Mouse (Mus musculus): ENCODE data around the gene Mettl17. TPM values are rescaled to one million over a fixed set of nuclear protein-coding genes. Genes with fewer than 3 reads are reported as not detected.

Gene Mettl17
- polyA plus RNA-seq, 2 experiments = 42.7 to 45.9 TPM

DNA sequence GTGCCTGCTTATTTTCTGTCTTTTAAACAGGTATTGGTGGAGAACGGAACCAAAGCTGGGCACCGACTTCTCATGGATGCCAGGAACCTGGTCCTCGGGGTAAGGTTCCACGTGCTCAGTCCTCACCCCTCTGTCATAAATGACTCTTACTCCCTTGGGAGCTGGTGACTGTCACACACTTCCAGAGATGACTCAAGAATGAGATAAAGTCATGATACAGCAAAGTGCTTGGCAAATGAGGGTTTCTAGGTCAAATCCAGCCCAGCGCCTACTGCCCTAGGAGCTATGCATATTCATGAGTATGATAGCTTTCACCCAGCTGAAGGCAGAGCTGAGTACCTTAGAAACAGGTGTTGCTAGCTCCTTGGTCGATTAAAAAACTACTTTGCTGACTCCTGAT lies 5.2 kb downstream of the Mettl17 start:
- DNase-seq (ENCODE audit: low spot score) (no peak), ATAC-seq (ENCODE audit: low FRiP score, low read depth) (no peak)
- no peak overlapping the region for H3K27ac ChIP-seq (replicated peaks; ENCODE audit: low read depth, low read length)
- no peak overlapping the region for H3K4me2 ChIP-seq (replicated peaks; ENCODE audit: low read depth, low read length, severe bottlenecking)
- H3K4me3 ChIP-seq (replicated peaks; ENCODE audit: low read length) = no peak overlapping the region
- H3K4me1 ChIP-seq (ENCODE audit: control insufficient read depth, insufficient read depth, low read length) = peaks cover 6% of the 10 kb centered on the region
- no peak overlapping the region for H3K9ac ChIP-seq (ENCODE audit: low read depth, low read length, severe bottlenecking)
- no peak for TF ChIP-seq POLR2A (IDR thresholded peaks at IDR 0.05; ENCODE audit: borderline replicate concordance, extremely low read depth, insufficient read depth, insufficient read length)
- no peaks in the 10 kb centered on the region for H3K9me3 ChIP-seq (ENCODE audit: control insufficient read depth, low read length)
- whole genome bisulfite sequencing = 90% methylated on average over 6 of the region's 6 CpGs
- peaks cover 60% of the 10 kb centered on the region for H3K36me3 ChIP-seq (ENCODE audit: control insufficient read depth, insufficient read depth, low read length)
- no peaks in the 10 kb centered on the region for H3K27me3 ChIP-seq (ENCODE audit: control insufficient read depth, insufficient read depth, low read length)

DNA sequence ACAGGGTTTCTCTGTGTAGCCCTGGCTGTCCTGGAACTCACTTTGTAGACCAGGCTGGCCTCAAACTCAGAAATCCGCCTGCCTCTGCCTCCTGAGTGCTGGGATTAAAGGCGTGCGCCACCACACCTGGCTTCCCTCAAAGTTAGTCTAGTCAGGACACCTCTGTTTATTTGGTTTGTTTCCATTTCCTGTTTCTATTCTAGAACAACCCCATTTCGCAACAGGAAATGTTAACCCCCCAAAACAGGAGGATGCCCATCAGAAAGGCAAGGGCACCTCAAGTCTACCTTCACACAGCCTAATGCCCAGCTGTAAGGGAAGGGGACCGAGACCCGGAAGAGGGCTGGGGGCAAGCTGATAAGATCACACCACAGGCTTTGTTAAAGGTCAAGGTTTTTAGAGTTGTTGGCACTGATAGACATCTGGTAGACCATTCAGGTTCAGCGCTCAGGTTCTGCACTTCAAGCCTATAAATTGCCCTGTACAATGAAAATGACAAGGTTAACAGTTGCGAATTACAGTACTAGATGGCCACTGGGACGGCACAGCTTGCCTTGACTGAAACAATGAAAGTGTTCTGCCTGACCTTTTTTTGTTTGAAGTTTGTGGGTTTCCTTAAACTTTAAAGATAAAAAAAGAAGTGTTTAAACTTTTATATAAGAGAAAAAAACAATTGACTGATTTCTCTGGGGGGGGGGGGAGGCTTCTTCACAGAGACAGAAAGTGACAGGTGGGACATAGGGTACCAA lies 7.7 kb downstream of the Mettl17 start, which contains the start of gene Slc39a2:
Gene Slc39a2, plus strand, starts transcription at position 699 of the 749 bp plus-strand sequence.
- no peak for TF ChIP-seq POLR2A (IDR thresholded peaks at IDR 0.05; ENCODE audit: borderline replicate concordance, extremely low read depth, insufficient read depth, insufficient read length)
- Histone ChIP-seq H3K9ac (ENCODE audit: low read depth, low read length, severe bottlenecking) (no peak within 1 kb of the TSS), H3K4me1 (ENCODE audit: control insufficient read depth, insufficient read depth, low read length) (no peaks in the 10 kb centered on the region), H3K27me3 (ENCODE audit: control insufficient read depth, insufficient read depth, low read length) (no peaks in the 10 kb centered on the region), H3K4me3 (replicated peaks; ENCODE audit: low read length) (no peak within 1 kb of the TSS), H3K36me3 (ENCODE audit: control insufficient read depth, insufficient read depth, low read length) (peaks cover 51% of the 10 kb centered on the region), H3K9me3 (ENCODE audit: control insufficient read depth, low read length) (no peaks in the 10 kb centered on the region), H3K4me2 (replicated peaks; ENCODE audit: low read depth, low read length, severe bottlenecking) (no peak within 1 kb of the TSS), H3K27ac (replicated peaks; ENCODE audit: low read depth, low read length) (no peak within 1 kb of the TSS)
- WGBS = 94% methylated on average over 9 of the region's 9 CpGs
- ATAC-seq (ENCODE audit: low FRiP score, low read depth) = no peak
- no peak for DNase-seq (ENCODE audit: low spot score)

DNA sequence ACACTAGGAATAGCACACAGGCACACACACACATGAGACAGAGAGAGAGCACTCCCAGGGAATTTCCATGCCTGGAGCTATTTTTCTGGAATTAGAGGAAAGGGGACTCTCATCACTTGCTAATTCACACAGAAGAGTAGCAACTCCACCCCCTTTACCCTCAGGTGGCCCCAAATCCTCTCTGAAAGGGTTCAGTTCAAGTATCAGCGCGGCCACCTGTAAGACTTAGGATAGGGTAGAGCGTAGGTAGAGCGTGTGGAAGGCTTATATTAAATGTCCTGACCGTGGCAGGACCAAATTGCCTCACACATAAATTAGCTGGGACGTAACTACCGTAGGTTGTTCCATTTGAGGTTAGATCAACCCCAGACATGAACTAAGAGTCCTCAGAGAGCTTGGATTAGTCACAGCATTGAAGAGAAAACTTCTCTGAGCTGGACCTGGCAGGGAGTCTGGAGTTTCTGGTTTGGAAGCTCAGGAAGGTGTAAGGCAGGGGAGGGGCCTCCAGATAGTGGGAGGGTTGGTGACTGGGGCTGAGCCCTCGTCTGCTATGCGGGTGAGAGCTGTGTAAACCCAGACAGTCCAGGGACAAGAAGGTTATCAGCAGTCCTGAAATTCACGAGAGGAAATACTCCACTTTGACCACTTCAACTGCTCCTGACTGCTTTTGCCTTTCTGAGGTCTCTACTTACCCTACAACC lies 8.6 kb downstream of the Mettl17 start:
- 25% methylated on average over 9 of the region's 10 CpGs for WGBS
- Histone ChIP-seq H3K27me3 (ENCODE audit: control insufficient read depth, insufficient read depth, low read length) (no peaks in the 10 kb centered on the region), H3K4me3 (replicated peaks; ENCODE audit: low read length) (no peak overlapping the region), H3K27ac (replicated peaks; ENCODE audit: low read depth, low read length) (no peak overlapping the region), H3K9me3 (ENCODE audit: control insufficient read depth, low read length) (no peaks in the 10 kb centered on the region), H3K36me3 (ENCODE audit: control insufficient read depth, insufficient read depth, low read length) (peaks cover 43% of the 10 kb centered on the region), H3K4me2 (replicated peaks; ENCODE audit: low read depth, low read length, severe bottlenecking) (no peak overlapping the region), H3K9ac (ENCODE audit: low read depth, low read length, severe bottlenecking) (no peak overlapping the region), H3K4me1 (ENCODE audit: control insufficient read depth, insufficient read depth, low read length) (no peaks in the 10 kb centered on the region)
- no peak for TF ChIP-seq POLR2A (IDR thresholded peaks at IDR 0.05; ENCODE audit: borderline replicate concordance, extremely low read depth, insufficient read depth, insufficient read length)
- no peak for DNase-seq (ENCODE audit: low spot score)
- no peak for ATAC-seq (ENCODE audit: low FRiP score, low read depth)

DNA sequence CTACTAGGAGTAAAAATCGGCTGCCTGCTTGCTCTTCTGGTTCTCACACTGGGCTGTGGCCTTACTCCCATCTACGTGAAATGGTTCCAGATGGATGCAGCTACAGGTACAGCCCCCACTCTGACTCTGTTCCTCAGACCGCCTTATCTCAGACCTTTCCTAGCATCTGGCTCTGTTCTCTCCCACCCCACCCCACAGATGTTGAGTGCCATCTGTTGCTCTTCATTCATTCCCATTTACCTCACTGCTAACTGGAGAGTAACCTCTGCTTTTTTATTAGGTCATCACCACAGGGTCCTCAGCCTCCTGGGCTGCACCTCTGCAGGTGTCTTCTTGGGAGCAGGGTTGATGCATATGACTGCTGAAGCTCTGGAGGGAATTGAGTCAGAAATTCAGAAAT lies 9.2 kb downstream of the Mettl17 start:
- peaks cover 37% of the 10 kb centered on the region for H3K36me3 ChIP-seq (ENCODE audit: control insufficient read depth, insufficient read depth, low read length)
- H3K4me1 ChIP-seq (ENCODE audit: control insufficient read depth, insufficient read depth, low read length) = no peaks in the 10 kb centered on the region
- no peak overlapping the region for H3K9ac ChIP-seq (ENCODE audit: low read depth, low read length, severe bottlenecking)
- no peaks in the 10 kb centered on the region for H3K9me3 ChIP-seq (ENCODE audit: control insufficient read depth, low read length)
- WGBS = 48% methylated on average over 3 of the region's 3 CpGs
- ATAC-seq (ENCODE audit: low FRiP score, low read depth) = no peak
- no peak for DNase-seq (ENCODE audit: low spot score)
- H3K27me3 ChIP-seq (ENCODE audit: control insufficient read depth, insufficient read depth, low read length) = no peaks in the 10 kb centered on the region
- no peak for TF ChIP-seq POLR2A (IDR thresholded peaks at IDR 0.05; ENCODE audit: borderline replicate concordance, extremely low read depth, insufficient read depth, insufficient read length)
- H3K27ac ChIP-seq (replicated peaks; ENCODE audit: low read depth, low read length) = no peak overlapping the region
- no peak overlapping the region for H3K4me3 ChIP-seq (replicated peaks; ENCODE audit: low read length)
- H3K4me2 ChIP-seq (replicated peaks; ENCODE audit: low read depth, low read length, severe bottlenecking) = no peak overlapping the region

DNA sequence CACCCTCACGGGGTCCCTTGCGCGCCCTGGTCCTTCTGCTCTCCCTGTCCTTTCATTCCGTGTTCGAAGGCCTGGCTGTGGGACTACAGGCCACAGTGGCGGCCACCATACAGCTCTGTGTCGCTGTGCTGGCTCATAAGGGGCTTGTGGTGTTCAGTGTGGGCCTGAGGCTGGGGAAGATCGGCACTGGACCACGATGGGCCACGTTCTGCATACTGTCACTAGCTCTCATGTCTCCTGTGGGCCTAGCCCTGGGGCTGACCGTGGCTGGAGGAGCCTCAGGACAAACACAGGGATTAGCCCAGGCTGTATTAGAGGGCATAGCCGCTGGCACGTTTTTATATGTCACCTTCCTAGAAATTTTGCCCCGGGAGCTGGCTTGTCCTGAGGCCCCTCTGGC lies 10.4 kb downstream of the Mettl17 start:
- no peak for ATAC-seq (ENCODE audit: low FRiP score, low read depth)
- Histone ChIP-seq H3K9ac (ENCODE audit: low read depth, low read length, severe bottlenecking) (no peak overlapping the region), H3K9me3 (ENCODE audit: control insufficient read depth, low read length) (no peaks in the 10 kb centered on the region), H3K4me2 (replicated peaks; ENCODE audit: low read depth, low read length, severe bottlenecking) (no peak overlapping the region), H3K4me3 (replicated peaks; ENCODE audit: low read length) (no peak overlapping the region), H3K27me3 (ENCODE audit: control insufficient read depth, insufficient read depth, low read length) (no peaks in the 10 kb centered on the region), H3K36me3 (ENCODE audit: control insufficient read depth, insufficient read depth, low read length) (peaks cover 25% of the 10 kb centered on the region), H3K27ac (replicated peaks; ENCODE audit: low read depth, low read length) (no peak overlapping the region), H3K4me1 (ENCODE audit: control insufficient read depth, insufficient read depth, low read length) (no peaks in the 10 kb centered on the region)
- no peak for DNase-seq (ENCODE audit: low spot score)
- no peak for TF ChIP-seq POLR2A (IDR thresholded peaks at IDR 0.05; ENCODE audit: borderline replicate concordance, extremely low read depth, insufficient read depth, insufficient read length)
- 75% methylated on average over 14 of the region's 14 CpGs for WGBS
